ENCODE assay signal across 21 mouse cellular contexts in the genomic region with DNA sequence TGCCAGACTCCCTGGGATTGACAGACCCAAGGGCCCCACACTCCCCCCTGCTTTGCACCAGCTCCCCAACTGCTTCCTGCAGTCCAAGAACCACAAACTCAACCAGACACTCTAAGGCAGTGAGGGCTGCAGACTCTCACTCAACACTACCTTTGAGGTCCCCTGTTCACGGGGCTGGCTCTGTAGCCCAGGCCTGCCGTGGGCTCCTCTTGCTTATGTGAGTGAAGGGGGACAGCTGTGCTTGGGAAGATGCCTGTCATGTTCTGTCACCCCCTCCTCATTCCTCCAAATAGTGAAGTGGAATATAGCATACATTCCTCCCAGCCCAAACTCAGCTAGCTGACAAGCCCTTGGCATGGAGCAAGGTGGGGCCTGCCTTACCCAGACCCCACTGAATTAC. TPM values are rescaled to one million over a fixed set of nuclear protein-coding genes. Genes with fewer than 3 reads are reported as not detected.
"Had no signal": no experiment of that assay in that cellular context is flagged by ENCODE, and none has a peak within 500 bp of the region (broad histone marks: within the 10 kb centered on the region; RNA-seq: fewer than 3 reads in every experiment).

No protein-coding gene starts in this region.

- ATAC-seq: midbrain, embryonic 13.5 days; midbrain, embryonic 16.5 days had no signal

- H3K27ac ChIP-seq: kidney, embryonic 15.5 days; limb, embryonic 13.5 days; liver, embryonic 13.5 days; midbrain, embryonic 10.5 days; midbrain, embryonic 13.5 days; stomach, embryonic 15.5 days had no signal

- DNase-seq: kidney, adult 11 months; kidney, adult 8-10 months; kidney, postnatal 10 days; kidney, postnatal 36 days; left cerebral cortex, postnatal 4 days; liver, embryonic 13.5 days; lung, adult 2 months; lung, postnatal 14 days; lung, postnatal 4 days; right cerebral cortex, adult 18-20 months; right cerebral cortex, postnatal 14 days; right cerebral cortex, postnatal 4 days; thymus, postnatal 25 days had no signal

- H3K4me1 ChIP-seq: kidney, embryonic 15.5 days; liver, embryonic 13.5 days had no signal

- H3K4me3 ChIP-seq: kidney, embryonic 15.5 days; limb, embryonic 13.5 days; liver, embryonic 13.5 days; megakaryocyte, embryonic 14.5 days; midbrain, embryonic 10.5 days; midbrain, embryonic 13.5 days; stomach, embryonic 15.5 days had no signal

- H3K36me3 ChIP-seq: kidney, embryonic 15.5 days; limb, embryonic 13.5 days; liver, embryonic 13.5 days; midbrain, embryonic 10.5 days; midbrain, embryonic 13.5 days; stomach, embryonic 15.5 days had no signal

RNA-seq across cellular contexts. Expression of a gene that starts 12.1 kb away (rescaled TPM):
- total RNA-seq: monocyte, adult 5-6 weeks had no signal
